Mouse (Mus musculus): ENCODE measurements at regions not wholly inside any gene's neighbourhood (a gene's known extent, or its start where the extent isn't known, plus 50 kb on each side); places are given as distances from the start of the nearest gene placed in this dataset.

- TF ChIP-seq CTCF (IDR thresholded peaks at IDR 0.05; ENCODE audit: low read depth, low read length) (no peak), EP300 (IDR thresholded peaks at IDR 0.05; ENCODE audit: insufficient read depth, low read depth, low read length) (no peak), POLR2A (IDR thresholded peaks at IDR 0.05; ENCODE audit: insufficient read depth, low read length) (no peak)
Observed at GRCm38 (mm10) chr2:64462466-64463114, 364.8 kb upstream of the Fign start.

Measured in ES-Bruce4 (cell line).